Mouse (Mus musculus): Measurements from ENCODE around the gene Mdfic. TPM values are rescaled to one million over a fixed set of nuclear protein-coding genes. Genes with fewer than 3 reads are reported as not detected.

Mdfic gene
- total RNA-seq, 1 experiment, result 8.1 TPM

DNA sequence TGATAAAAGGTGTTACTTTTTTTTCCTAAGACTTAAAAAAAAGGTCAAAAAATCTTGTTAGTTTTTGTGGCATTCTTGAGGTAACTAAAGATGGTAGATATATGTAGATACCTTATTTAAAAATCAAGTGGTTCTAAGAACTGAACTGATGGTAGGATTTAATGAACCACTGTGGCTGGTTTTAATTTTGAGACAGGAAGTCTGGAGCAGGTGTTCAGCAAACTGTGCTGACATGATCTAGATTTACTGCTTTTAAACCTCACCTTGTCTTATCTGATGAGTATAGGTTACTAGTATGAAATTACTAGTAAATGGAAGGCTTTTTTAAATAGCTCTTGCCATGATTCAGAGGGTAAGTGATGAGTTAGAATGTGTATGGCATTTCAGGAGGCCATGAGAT, 59.7 kb downstream of the Mdfic start:
- no peak overlapping the region for H3K4me3 ChIP-seq (ENCODE audit: insufficient read depth in 1 of 2, low read depth in 1 of 2, low read length in 2 of 2, poor library complexity in 1 of 2, severe bottlenecking in 1 of 2)
- H3K36me3 ChIP-seq (ENCODE audit: control insufficient read depth, insufficient read depth, low read length, poor library complexity, severe bottlenecking), result no peaks in the 10 kb centered on the region
- H3K9me3 ChIP-seq (ENCODE audit: control insufficient read depth, insufficient read depth, low read depth, low read length), result no peaks in the 10 kb centered on the region
- in situ Hi-C loops (cut with MboI; ENCODE audit: low sequenced_read_pairs in 2 of 2, unreplicated experiment in 2 of 2), result no loop called here
- no peak for DNase-seq (ENCODE audit: low read depth, low spot score)
- no peaks in the 10 kb centered on the region for H3K4me1 ChIP-seq (ENCODE audit: control insufficient read depth in 2 of 2, insufficient read depth in 2 of 2, low read length in 2 of 2, poor library complexity in 1 of 2)
- TF ChIP-seq CHD2 (IDR thresholded peaks at IDR 0.05; ENCODE audit: low read depth, low read length), result no peak
- TF ChIP-seq ZNF384 (IDR thresholded peaks at IDR 0.05; ENCODE audit: low read depth, low read length), result no peak
- no peak for TF ChIP-seq MAFK (IDR thresholded peaks at IDR 0.05; ENCODE audit: insufficient read depth, low read depth, low read length)
- TF ChIP-seq HCFC1 (IDR thresholded peaks at IDR 0.05; ENCODE audit: borderline replicate concordance, insufficient read depth, low read length), result no peak
- TF ChIP-seq ZC3H11A (IDR thresholded peaks at IDR 0.05; ENCODE audit: borderline replicate concordance, low read depth, low read length), result no peak
- no peak overlapping the region for H3K9ac ChIP-seq (ENCODE audit: insufficient read depth, low read depth, low read length, poor library complexity, severe bottlenecking)
- no peak overlapping the region for H3K27ac ChIP-seq (ENCODE audit: insufficient read depth, low read depth, low read length, poor library complexity, severe bottlenecking)

DNA sequence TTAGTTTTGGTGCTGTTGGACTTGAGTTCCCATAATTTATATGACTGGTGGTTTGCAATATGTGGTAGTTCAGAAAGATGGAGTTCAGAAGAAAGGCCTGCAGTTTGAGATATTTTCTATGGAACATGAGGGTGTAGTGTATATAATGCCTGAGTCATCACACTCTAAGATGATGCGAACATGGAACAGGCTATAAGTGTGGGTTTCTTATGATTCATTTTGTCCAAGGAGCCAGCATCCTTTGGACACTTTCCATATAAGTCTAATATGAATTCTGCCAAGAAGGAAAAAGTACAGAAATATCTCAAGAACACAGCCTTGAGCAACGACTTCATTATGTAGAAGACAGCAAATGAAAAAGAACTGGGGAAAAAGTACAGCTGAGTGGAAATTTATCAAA, 60.2 kb downstream of the Mdfic start:
- Histone ChIP-seq H3K27ac (ENCODE audit: insufficient read depth, low read depth, low read length, poor library complexity, severe bottlenecking) (no peak overlapping the region), H3K9me3 (ENCODE audit: control insufficient read depth, insufficient read depth, low read depth, low read length) (no peaks in the 10 kb centered on the region), H3K36me3 (ENCODE audit: control insufficient read depth, insufficient read depth, low read length, poor library complexity, severe bottlenecking) (no peaks in the 10 kb centered on the region), H3K4me1 (ENCODE audit: control insufficient read depth in 2 of 2, insufficient read depth in 2 of 2, low read length in 2 of 2, poor library complexity in 1 of 2) (no peaks in the 10 kb centered on the region), H3K4me3 (ENCODE audit: insufficient read depth in 1 of 2, low read depth in 1 of 2, low read length in 2 of 2, poor library complexity in 1 of 2, severe bottlenecking in 1 of 2) (no peak overlapping the region), H3K9ac (ENCODE audit: insufficient read depth, low read depth, low read length, poor library complexity, severe bottlenecking) (no peak overlapping the region)
- DNase-seq (ENCODE audit: low read depth, low spot score), result no peak
- TF ChIP-seq CHD2 (IDR thresholded peaks at IDR 0.05; ENCODE audit: low read depth, low read length), result no peak
- TF ChIP-seq ZC3H11A (IDR thresholded peaks at IDR 0.05; ENCODE audit: borderline replicate concordance, low read depth, low read length), result no peak
- TF ChIP-seq MAFK (IDR thresholded peaks at IDR 0.05; ENCODE audit: insufficient read depth, low read depth, low read length), result no peak
- TF ChIP-seq ZNF384 (IDR thresholded peaks at IDR 0.05; ENCODE audit: low read depth, low read length), result no peak
- TF ChIP-seq HCFC1 (IDR thresholded peaks at IDR 0.05; ENCODE audit: borderline replicate concordance, insufficient read depth, low read length), result no peak
- in situ Hi-C loops (cut with MboI; ENCODE audit: low sequenced_read_pairs in 2 of 2, unreplicated experiment in 2 of 2), result no loop called here

DNA sequence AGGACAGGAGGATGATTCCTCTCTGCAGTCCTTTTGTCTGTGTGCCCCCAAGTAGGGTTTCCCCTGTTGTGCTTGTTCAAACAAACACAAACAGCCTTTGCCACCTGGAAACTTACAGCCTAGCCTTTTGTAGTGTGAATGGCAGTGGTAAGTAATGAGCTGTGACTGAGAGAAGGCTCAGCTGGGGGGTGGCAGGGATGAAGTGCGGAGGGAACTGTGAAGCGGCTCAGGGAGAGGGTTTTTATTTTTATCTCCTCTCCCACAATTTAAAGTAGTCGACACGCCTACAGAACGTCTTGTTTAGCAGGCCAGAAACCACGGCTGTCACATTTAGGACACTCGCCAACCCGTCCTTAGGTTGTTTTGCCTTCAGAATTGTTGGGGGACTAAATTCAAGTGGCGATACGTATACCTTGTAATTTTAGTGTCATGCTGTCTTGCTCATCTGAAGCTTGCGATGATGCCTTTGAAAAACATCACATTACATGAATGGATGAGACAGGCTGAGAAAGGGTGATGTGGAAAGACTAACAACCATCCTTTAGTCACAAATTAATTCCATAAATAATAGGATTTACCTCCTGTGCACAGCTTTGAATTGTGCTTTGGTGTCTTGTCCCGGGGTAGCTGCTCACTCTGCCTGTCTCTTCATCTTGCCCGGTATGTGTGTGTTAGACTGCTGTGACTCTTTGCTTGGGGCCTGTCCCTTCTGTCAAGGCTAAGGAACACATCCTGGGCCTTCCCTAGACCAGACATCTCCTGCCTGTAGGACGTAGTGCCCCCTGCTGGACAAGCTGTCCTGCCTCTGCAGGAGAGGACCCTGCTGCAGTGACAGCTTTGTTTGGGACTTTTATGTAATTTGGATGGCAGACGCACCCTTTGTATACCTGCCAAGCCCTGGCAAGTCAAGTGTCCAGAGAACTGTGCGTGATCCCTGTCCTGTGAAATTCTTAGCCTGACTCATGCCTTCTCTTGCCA, 69.4 kb downstream of the Mdfic start:
- Histone ChIP-seq H3K9me3 (ENCODE audit: control insufficient read depth, insufficient read depth, low read depth, low read length) (no peaks in the 10 kb centered on the region), H3K4me3 (ENCODE audit: insufficient read depth in 1 of 2, low read depth in 1 of 2, low read length in 2 of 2, poor library complexity in 1 of 2, severe bottlenecking in 1 of 2) (no peak overlapping the region), H3K36me3 (ENCODE audit: control insufficient read depth, insufficient read depth, low read length, poor library complexity, severe bottlenecking) (no peaks in the 10 kb centered on the region), H3K27ac (ENCODE audit: insufficient read depth, low read depth, low read length, poor library complexity, severe bottlenecking) (no peak overlapping the region), H3K4me1 (ENCODE audit: control insufficient read depth in 2 of 2, insufficient read depth in 2 of 2, low read length in 2 of 2, poor library complexity in 1 of 2) (no peaks in the 10 kb centered on the region), H3K9ac (ENCODE audit: insufficient read depth, low read depth, low read length, poor library complexity, severe bottlenecking) (no peak overlapping the region)
- peak; percentile 37 for DNase-seq (ENCODE audit: low read depth, low spot score)
- in situ Hi-C loops (cut with MboI; ENCODE audit: low sequenced_read_pairs in 2 of 2, unreplicated experiment in 2 of 2), result no loop called here
- TF ChIP-seq ZC3H11A (IDR thresholded peaks at IDR 0.05; ENCODE audit: borderline replicate concordance, low read depth, low read length) (peak; percentile 73), MAFK (IDR thresholded peaks at IDR 0.05; ENCODE audit: insufficient read depth, low read depth, low read length) (no peak)

DNA sequence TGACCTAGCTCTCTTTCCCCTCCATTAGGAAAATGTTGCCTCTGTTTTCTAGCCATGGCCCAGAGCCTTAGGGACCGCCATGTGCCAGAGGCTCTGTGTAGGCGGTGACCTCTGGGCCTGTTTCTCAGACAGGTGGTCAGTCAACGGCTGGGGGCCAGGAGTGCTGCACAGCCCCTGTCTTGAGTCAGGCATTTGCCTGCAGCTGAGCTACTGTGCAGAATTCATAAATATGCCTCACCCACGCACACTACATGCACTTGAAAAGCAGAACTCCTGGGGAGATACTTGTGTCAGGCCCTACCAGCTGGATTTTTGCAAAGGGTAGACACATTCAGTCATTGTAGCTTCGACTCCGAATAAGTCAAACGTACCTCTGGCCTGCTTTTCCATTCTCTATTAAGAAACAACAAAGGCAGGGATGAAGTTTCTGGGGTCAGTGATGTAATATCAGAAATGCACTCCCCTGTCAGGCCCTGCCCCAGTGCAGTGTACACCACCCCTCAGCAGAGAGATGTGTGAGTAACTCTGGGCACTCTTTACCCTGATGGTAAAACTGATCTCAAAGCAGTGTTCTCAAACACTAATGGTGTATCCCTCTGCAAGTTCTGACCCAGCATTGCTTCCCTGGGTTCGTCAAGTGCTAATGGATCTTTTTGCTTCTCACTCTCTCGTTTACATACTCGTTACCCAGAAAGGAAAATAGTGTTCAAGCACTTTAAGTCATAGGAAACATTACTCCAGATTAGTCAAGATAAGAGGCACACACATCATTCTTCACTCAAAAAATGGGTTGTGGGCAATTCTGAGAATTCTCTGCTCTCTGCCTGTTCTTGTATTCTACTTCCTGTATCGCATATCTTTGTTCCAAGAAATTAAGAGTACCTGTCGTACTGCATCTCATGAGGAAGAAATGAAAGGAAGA, 72.5 kb downstream of the Mdfic start:
- H3K36me3 ChIP-seq (ENCODE audit: control insufficient read depth, insufficient read depth, low read length, poor library complexity, severe bottlenecking), result no peaks in the 10 kb centered on the region
- TF ChIP-seq ZNF384 (IDR thresholded peaks at IDR 0.05; ENCODE audit: low read depth, low read length) (no peak), ZC3H11A (IDR thresholded peaks at IDR 0.05; ENCODE audit: borderline replicate concordance, low read depth, low read length) (no peak), CHD2 (IDR thresholded peaks at IDR 0.05; ENCODE audit: low read depth, low read length) (no peak), HCFC1 (IDR thresholded peaks at IDR 0.05; ENCODE audit: borderline replicate concordance, insufficient read depth, low read length) (no peak), MAFK (IDR thresholded peaks at IDR 0.05; ENCODE audit: insufficient read depth, low read depth, low read length) (no peak)
- no peak overlapping the region for H3K4me3 ChIP-seq (ENCODE audit: insufficient read depth in 1 of 2, low read depth in 1 of 2, low read length in 2 of 2, poor library complexity in 1 of 2, severe bottlenecking in 1 of 2)
- no peak overlapping the region for H3K27ac ChIP-seq (ENCODE audit: insufficient read depth, low read depth, low read length, poor library complexity, severe bottlenecking)
- no peak for DNase-seq (ENCODE audit: low read depth, low spot score)
- no peaks in the 10 kb centered on the region for H3K4me1 ChIP-seq (ENCODE audit: control insufficient read depth in 2 of 2, insufficient read depth in 2 of 2, low read length in 2 of 2, poor library complexity in 1 of 2)
- H3K9me3 ChIP-seq (ENCODE audit: control insufficient read depth, insufficient read depth, low read depth, low read length), result no peaks in the 10 kb centered on the region
- in situ Hi-C loops (cut with MboI; ENCODE audit: low sequenced_read_pairs in 2 of 2, unreplicated experiment in 2 of 2), result no loop called here
- H3K9ac ChIP-seq (ENCODE audit: insufficient read depth, low read depth, low read length, poor library complexity, severe bottlenecking), result no peak overlapping the region
